Mouse (Mus musculus): ENCODE data around the gene Gm20388.

GRCm38 (mm10) chr8:124242208-124242607, 4331.6 kb downstream of the Gm20388 start:
- TF ChIP-seq CTCF (IDR thresholded peaks at IDR 0.05; ENCODE audit: insufficient read depth, low read depth, low read length) (no peak), POLR2A (IDR thresholded peaks at IDR 0.05; ENCODE audit: insufficient read depth, low read depth, low read length) (no peak)

All from olfactory bulb, adult 2 months (tissue).